15 mouse cellular contexts compared by ENCODE assay signal in genomic region chr14:94691176-94691575, GRCm38 (mm10).
"Had no signal": no experiment of that assay in that cellular context is flagged by ENCODE, and none has a peak within 500 bp of the region (broad histone marks: within the 10 kb centered on the region; RNA-seq: fewer than 3 reads in every experiment).

No protein-coding gene starts in this region.

- ATAC-seq: liver, postnatal 0 days; lung, postnatal 0 days; midbrain, embryonic 13.5 days had no signal

- H3K27ac ChIP-seq: left cerebral cortex, adult 2 months; liver, embryonic 14.5 days; macrophage; midbrain, embryonic 10.5 days; midbrain, embryonic 13.5 days had no signal

- H3K9me3 ChIP-seq: megakaryocyte, embryonic 14.5 days; midbrain, embryonic 10.5 days; midbrain, embryonic 13.5 days had no signal

- H3K27me3 ChIP-seq: megakaryocyte, embryonic 14.5 days; midbrain, embryonic 13.5 days had no signal

- H3K9ac ChIP-seq: liver, embryonic 14.5 days; liver, postnatal 0 days; lung, embryonic 14.5 days; midbrain, embryonic 13.5 days had no signal

- H3K4me3 ChIP-seq: left cerebral cortex, adult 2 months; megakaryocyte, embryonic 14.5 days; midbrain, embryonic 10.5 days; midbrain, embryonic 13.5 days had no signal

- H3K4me1 ChIP-seq: megakaryocyte, embryonic 14.5 days; midbrain, embryonic 10.5 days; midbrain, embryonic 13.5 days had no signal

- DNase-seq: kidney, postnatal 14 days; kidney, postnatal 4 days; layer of hippocampus, adult 9-11 months; layer of hippocampus, postnatal 36 days; liver, postnatal 0 days; lung, embryonic 14.5 days; thymus, adult 18-20 months; thymus, postnatal 4 days had no signal

- H3K4me2 ChIP-seq: lung, embryonic 14.5 days; midbrain, embryonic 13.5 days had no signal

- H3K36me3 ChIP-seq: midbrain, embryonic 10.5 days; midbrain, embryonic 13.5 days had no signal
